Mouse (Mus musculus): ENCODE measurements at regions not wholly inside any gene's neighbourhood (a gene's known extent, or its start where the extent isn't known, plus 50 kb on each side); places are given as distances from the start of the nearest gene placed in this dataset.

DNA sequence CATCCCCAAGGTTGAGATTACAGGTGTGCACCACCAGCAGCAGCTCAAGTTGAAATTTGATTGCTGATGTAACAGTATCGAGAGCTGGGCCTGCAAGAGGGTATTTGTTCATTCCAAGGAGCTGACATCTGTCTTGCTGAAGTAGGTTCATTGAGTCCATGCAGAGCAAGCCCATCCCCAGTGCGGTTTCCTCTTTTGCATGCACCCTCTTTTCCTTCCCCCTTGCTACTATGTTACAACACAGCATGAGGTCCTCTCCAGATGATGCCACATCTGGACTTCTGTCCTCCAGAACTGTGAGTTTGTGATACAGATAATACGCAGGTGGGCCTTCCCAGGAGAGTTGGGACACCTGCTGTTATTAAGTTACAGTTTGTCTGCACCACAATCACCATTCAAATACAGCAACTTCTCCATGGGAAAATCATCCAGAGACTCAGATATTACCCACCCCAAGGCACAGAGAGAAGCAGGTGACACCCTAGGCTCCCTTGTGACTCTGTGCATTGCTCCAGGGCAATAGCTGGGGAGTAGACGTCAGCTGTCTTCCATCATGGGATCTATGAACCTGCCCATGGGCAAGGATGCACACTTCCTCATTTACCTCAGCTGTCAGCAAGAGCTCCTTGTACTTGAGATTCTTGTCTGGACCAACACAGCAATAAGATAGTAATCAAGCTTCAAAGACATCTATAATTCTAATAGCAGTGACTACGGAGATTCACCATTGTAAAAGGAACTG lies 137.8 kb downstream of the Ets2 start:
- no peak for DNase-seq (ENCODE audit: low spot score)

DNA sequence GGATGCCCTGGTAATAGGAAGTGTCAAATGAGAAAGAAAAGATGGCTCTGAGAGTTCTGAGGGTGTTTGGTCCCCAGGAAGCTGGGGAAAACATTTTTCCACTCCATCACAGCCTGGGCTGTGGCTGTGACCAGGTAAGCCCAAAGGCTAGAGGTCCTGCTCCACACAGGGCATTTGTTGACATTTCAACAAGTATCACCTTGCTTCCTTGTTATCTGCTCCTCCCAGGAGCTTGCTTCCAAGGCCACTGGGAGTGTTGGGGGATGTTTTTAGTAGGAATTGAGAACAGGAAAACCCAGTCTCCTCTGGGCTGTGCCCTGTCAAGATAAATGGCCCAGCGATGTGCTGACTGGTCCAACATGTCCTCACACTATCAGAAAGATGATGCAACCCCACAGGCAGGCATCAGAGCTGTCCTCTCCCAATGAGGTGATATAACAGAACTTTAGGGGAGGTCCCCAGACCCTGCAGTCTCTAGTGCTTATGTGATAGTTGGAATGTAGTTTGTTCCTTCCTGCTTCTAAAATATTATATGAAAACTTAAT lies 137.1 kb downstream of the Ets2 start:
- no peak for DNase-seq (ENCODE audit: low spot score)

- DNase-seq (ENCODE audit: low spot score): no peak
Measured at GRCm38 (mm10) chr16:95838478-95838846, 136.6 kb downstream of the Ets2 start.

- no peak for DNase-seq (ENCODE audit: low spot score)
Measured at GRCm38 (mm10) chr16:95837723-95838477, 136.0 kb downstream of the Ets2 start.

- DNase-seq (ENCODE audit: low spot score): no peak
Measured at GRCm38 (mm10) chr16:95835941-95836340, 134.1 kb downstream of the Ets2 start.

DNA sequence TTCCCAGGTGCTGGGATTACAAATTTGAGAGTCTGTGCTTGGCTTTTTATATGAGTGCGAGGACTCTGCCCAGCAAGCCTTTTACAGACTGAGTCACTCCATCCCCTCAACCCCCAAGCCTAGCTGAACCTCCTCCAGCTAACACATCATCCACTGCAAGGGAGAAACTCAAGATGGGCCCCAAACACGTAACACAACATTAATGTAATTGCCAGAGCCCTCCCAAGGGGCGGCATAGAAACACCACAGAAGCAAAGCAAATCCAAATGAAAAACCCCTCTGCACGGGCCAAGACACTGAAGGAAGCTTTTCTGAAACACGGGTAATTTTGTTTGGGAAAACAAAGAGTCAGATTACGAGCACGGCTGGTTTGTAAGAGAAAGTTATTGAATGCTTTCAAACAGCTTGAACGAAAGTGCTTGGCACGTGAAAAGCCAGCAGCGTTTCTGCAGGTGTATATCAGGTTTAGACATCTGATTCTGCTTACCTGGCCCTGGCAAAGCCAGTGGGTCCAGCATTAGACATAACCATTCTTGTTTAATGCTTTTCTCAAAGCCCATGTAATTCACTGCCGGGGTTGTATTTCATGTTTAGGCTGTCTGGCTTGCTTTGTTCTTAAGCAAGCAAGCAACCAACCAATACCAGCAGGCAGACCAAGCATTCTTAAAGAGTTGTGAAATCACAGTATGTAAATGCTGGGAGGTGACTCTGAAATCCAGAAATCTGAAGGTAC lies 132.8 kb downstream of the Ets2 start:
- no peak for DNase-seq (ENCODE audit: low spot score)

- no peak for DNase-seq (ENCODE audit: low spot score)
Measured at GRCm38 (mm10) chr16:95833455-95833854, 131.6 kb downstream of the Ets2 start.

DNA sequence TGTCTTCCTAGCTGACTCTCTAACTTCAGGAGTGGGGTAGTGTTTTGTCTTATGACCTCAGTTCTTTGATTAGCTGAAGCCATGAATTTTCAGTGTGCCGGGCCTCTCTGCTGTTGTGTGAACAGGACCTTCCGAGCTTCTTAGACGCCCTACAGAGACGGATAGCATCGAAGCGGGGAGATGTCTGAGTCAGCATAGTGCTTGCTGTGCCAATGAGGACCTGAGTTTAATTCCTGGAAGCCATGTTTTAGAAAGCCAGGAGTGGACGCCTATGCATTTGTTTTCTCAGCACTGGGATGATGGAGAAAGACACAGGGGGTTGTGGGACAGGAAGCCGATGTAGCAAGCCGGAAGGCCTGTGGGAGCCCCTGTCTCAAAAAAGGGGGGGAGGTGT lies 130.5 kb downstream of the Ets2 start:
- DNase-seq (ENCODE audit: low spot score): no peak

- DNase-seq (ENCODE audit: low spot score): no peak
Measured at GRCm38 (mm10) chr16:95831566-95832345, 129.9 kb downstream of the Ets2 start.

DNA sequence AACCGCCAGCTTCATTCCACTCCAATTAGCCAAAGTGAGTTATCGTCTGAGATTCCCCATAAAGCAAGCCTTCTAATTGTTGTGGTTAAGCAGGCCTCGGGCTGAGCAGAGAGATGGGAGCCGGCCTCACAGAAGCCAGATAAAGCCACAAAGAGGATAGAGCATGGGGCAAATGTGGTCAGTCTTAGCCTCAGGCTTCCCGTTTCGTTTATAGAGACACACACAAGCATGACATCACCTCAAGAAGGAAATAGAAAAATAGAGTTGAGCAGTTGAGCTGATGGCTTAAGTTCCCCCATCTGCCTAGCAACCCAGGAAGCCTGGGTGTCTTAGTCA lies 125.5 kb downstream of the Ets2 start:
- no peak for DNase-seq (ENCODE audit: low spot score)

- no peak for DNase-seq (ENCODE audit: low spot score)
Measured at GRCm38 (mm10) chr16:95826681-95827401, 125.0 kb downstream of the Ets2 start.

DNA sequence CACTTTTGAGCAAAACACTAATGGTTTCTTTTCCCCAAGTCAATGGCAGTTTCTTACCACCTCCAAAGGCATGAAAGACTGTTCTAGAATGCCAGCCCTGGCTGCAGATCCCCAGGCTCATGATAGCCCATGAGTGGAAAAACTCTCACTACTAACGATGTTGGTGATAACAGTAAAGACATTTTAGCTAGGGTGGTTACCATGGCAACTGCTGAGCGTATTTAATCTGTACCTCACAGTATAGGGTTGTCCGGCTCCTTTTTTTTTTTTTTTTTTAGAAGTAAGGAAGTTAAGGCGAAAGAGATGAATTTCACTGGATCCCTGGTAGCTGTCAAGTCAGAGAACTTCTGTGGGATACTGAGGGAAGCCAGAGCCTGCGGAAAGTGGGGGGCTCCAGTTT lies 123.8 kb downstream of the Ets2 start:
- DNase-seq (ENCODE audit: low spot score): no peak

GRCm38 (mm10) chr16:95824720-95825534 lies 123.1 kb downstream of the Ets2 start:
- no peak for DNase-seq (ENCODE audit: low spot score)

DNA sequence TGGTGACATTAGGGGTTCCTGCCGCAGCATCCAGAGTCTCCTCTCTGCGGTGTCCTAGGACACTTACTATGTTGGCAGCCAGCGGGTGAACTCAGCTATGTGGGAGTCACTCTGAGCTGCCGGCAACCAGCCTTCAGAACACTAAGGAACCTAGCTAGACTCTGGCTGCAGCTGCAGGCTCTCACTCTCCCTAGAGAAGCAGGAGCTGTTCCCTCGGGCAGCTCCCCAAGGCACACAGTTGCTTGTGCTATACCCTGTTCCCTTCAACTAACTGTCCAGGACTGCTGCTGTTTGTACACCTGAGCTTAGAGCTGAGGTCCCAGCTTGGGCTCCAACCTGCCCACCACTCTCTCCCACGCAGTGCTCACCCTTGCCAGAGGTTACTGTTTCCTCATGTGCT lies 121.9 kb downstream of the Ets2 start:
- DNase-seq (ENCODE audit: low spot score): no peak

DNA sequence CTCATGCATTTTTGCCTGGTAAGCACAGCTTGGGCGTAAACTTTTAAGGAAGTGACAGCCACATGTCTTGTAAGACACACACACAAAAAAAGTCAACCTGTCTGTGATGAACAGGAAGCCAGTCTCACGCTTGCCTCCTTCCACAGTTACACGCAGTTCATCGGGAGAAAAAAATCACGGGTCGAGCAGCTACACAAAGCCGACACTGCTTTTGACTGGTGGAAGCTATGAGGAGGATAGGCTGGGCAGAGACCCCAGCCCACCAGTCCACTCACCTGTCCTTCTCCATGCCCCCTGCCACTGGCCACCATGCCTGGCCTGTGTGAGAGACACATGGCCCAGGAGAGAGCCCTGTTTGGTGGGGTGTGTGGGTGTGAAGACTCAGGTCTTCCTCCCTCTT lies 119.2 kb downstream of the Ets2 start:
- no peak for DNase-seq (ENCODE audit: low spot score)

- DNase-seq (ENCODE audit: low spot score): no peak
Measured at GRCm38 (mm10) chr16:95820606-95821005, 118.7 kb downstream of the Ets2 start.

DNA sequence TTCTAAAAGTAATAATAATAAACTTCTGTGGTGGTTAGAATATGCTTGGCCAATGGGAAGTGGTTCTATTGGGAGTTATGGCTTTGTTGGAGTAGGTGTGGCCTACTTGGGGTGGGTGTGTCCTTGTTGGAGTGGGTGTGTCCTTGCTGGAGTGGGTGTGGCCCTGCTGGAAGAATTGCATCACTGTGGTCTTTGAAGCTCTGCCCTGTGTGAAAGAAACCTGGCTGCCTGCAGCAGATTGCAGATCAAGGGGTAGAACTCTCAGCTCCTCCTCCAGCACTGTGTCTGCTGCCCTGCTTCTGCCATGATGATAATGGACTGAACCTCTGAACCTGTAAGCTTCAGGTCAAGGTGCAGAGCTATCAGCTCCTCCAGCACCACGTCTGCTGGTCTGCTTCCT lies 118.1 kb downstream of the Ets2 start:
- no peak for DNase-seq (ENCODE audit: low spot score)

DNA sequence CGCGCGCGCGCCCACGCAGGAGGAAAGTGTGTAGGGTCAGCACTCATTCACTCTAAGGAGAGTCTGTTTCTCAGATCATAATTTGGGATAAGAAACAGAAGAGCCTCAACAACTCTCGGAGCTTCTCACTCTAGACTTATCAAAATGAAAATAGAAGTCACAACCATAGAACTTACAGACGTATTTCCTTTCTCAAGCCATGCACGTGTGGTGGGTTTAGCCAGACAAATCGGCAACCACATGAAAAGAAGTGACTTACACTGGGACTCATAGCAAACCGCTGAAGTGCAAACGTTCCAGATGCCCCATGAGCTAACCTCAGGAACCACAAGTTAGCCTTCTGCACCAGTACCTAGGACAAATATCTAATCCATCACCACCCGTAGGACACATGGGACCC lies 114.1 kb downstream of the Ets2 start:
- no peak for DNase-seq (ENCODE audit: low spot score)

DNA sequence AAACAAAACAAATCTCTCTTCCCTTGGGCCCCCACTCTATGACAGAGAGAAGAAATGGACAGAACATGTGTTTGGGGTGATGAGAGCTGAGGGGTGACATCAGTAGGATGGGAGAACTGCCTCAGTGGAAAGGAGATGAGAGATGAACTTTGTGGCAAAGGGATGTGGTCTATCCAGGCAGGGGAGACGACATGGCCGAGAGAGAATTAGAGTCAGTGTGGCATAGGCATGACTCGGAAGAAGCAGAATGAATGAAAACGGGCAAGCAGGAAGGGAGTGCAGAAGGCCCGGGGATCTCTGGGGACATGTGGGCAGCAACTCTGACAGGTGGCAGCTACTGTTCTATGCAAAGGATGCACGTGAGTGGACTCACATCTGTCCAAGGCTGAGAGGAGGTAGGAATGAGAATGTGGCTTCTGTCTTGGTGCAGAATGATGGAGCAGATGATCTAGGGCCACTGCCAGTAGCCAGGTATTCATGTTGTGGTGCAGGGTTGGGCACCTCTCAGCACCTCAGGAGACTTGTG lies 113.4 kb downstream of the Ets2 start:
- no peak for DNase-seq (ENCODE audit: low spot score)

- no peak for DNase-seq (ENCODE audit: low spot score)
Measured at GRCm38 (mm10) chr16:95814513-95815118, 112.7 kb downstream of the Ets2 start.

All from urinary bladder, postnatal 25 days (tissue).